Mouse (Mus musculus) adrenal gland, adult 2 months (tissue): ENCODE results near the gene Rpgr. TPM values are rescaled to one million over a fixed set of nuclear protein-coding genes. Genes with fewer than 3 reads are reported as not detected.

ENCODE experiments used
- DNase-seq: peaks from one replicate; pipeline ENCODE4 v3.0.0; 2021
- polyA plus RNA-seq: library from polyadenylated mRNA; depleted of rRNA; stranded (reverse); fragments of >200 nt; gene quantifications from 2 replicates; pipeline ENCODE4 v1.2.3, GENCODE M21; 2012; rRNA removed
- total RNA-seq, 2 experiments: library from RNA; stranded (reverse); gene quantifications; 2 replicates each; pipeline ENCODE4 v1.2.3; 2021

The Rpgr gene
- total and polyA plus RNA-seq, 3 experiments = 0.92 to 5.9 (median 5.0) TPM

GRCm38 (mm10) chrX:10071529-10071928 lies 145.2 kb downstream of the Rpgr start:
- no peak for DNase-seq

GRCm38 (mm10) chrX:10070689-10071088 lies 146.0 kb downstream of the Rpgr start:
- peak; percentile 4 for DNase-seq

GRCm38 (mm10) chrX:10069405-10069804 lies 147.3 kb downstream of the Rpgr start:
- no peak for DNase-seq

- no peak for DNase-seq
Observed at GRCm38 (mm10) chrX:10063781-10064180, 152.9 kb downstream of the Rpgr start.

GRCm38 (mm10) chrX:10063361-10063760 lies 153.4 kb downstream of the Rpgr start:
- no peak for DNase-seq

- DNase-seq = no peak
Observed at GRCm38 (mm10) chrX:10062201-10062600, 154.5 kb downstream of the Rpgr start.

- no peak for DNase-seq
Observed at GRCm38 (mm10) chrX:10034666-10035065, 182.1 kb downstream of the Rpgr start.

Other genes with a start within 250 kb of the Rpgr start
- 10 to 100 TPM in 1 of 2 experiments, 1 to 10 TPM in 1; 4.0 to 10.1 TPM for gene Srpx, start 99.2 kb downstream of the Rpgr start, total RNA-seq
- 19.1 and 28.7 TPM in 2 replicates for gene Srpx, start 99.2 kb downstream of the Rpgr start, polyA plus RNA-seq
- gene Otc, start 35.4 kb upstream of the Rpgr start, total RNA-seq = 1 to 10 TPM in 1 of 2 experiments, not detected in 1; 1.0 TPM
- gene Otc, start 35.4 kb upstream of the Rpgr start, polyA plus RNA-seq = not detected in 2 replicates